Mouse (Mus musculus) ES-Bruce4 (cell line): ENCODE data around the gene Satb2.

ENCODE experiments used
- CTCF ChIP-seq: IDR thresholded peaks from one replicate; pipeline ENCODE4 v1.8.1; 2011; ENCODE audit warnings: low read depth, low read length
- EP300 ChIP-seq: IDR thresholded peaks from 2 replicates; pipeline ENCODE4 v1.6.1; 2011; ENCODE audit warnings: low read depth, low read length; ENCODE audit not compliant: insufficient read depth

- no peak for TF ChIP-seq CTCF
- no peak for TF ChIP-seq EP300
These were observed 132.1 kb downstream of the Satb2 start for GRCm38 (mm10) chr1:56846358-56846757.
